Mouse (Mus musculus) thymus, postnatal 4 days (tissue): ENCODE measurements around the gene Sept5.
A peak's percentile ranks its signal among the peaks of the same experiment; 100 is the strongest.

Experiments
- DNase-seq: peaks from one replicate; pipeline ENCODE4 v3.0.0; 2021

Sept5 gene

DNA sequence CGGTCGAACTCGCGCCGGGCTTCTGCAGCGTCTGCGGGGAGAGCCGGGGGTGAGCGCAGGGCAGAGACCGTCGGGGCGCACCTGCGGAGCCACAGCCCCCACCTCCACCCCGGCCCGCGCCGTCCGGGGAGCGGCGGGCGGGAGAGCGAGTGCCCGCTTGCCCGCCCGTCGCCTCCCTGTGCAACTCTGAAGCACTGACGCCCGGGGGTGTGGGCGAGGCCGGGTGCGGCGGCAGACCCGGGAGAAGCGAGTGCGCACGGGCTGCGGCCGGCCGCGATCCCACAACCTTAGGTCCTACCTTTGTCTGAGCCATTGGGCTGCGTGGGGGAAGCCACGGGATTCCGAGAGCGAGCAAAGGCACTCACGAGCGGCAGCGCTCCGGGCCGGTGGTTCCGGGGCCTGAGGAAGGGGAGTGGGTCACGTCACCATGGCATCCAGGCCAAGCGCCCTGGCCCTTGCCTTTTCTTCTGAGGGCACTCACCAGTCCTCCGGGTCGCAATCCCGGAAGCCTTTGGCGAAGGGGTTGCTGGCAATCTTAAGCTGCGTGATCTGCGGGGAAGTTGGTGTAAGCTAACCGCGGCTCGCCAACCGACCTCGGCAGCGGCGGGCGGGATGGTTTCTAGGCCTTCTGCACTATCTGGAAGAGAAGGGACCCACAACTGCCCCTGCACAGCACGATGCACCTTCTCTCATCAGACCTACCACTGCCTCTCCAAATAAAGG is 47.2 kb downstream of the Sept5 start:
- DNase-seq: peak; percentile 30

DNA sequence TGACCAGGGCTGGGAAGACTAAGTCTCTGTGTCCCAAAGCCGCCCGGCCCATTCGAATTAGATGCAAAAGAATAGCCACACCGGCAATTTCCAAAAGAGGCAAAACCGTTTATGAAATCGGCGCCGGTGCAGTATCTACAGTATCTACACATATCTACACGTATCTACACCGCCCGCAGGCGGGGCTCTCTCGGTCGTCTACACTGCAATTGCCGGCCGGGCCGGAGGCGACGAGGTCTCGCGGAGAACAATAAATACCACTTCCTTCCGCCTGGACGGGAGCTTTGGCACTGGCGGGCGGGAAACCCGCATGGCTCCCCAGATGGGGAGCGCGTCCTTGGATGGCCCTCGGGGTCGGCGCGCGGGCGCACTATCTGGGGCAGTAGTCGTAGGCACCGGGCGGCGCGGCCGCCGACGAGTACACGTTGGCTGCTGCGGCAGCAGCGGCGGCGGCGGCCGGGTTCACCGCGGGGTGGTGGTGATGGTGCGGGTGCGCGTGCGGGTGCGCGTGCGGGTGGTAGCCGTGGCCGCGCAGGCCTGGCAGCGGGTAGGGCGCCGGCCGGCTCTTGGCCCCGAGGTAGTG is 48.0 kb downstream of the Sept5 start:
- DNase-seq: peak; percentile 50

DNA sequence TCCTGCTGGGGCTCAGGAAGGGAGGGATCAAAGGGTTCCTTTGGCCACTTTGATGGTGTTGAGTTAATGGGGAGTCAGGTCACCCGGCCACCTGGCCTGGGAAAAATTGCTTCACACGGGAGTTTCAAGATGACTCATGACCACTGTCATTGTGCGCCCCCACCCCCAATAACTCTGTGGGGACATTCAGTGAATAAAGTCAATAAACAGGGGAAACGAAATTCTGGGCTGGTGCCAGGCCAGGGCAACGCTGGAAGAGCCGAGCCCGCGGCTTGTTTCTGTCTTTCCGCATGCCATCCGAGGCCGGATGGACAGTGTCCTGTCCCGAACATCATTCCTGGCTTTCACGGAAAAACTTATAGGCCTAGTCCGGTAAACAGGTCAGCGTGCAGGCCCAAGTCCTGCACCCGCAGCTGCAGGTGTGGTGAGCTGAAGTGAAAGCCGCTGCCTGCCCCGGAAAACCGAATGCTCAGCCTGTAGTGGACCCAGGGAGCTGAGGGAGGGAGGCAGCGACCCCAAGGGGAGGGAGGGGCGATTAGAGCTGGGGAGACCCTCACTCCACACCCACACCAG is 48.6 kb downstream of the Sept5 start:
- DNase-seq: no peak

DNA sequence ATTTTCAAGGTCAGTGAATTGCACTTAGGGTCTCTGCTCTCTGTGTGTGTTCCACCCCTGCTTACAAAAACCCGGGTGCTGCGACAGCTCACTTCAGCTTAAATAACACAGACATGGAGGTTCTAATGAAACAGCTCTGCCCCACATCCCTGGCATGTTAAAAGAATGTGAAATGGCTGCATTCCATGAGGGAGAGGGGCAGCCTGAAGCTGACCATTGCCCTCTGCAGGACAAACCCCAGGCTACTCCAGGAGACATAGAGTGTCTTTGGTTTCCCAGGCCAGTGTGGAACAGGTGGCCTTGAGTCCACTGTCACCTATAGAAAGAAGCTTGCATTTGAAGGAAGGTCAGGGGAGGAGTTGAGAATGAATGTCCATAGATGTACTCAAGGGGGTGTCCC is 49.4 kb downstream of the Sept5 start:
- no peak for DNase-seq

DNA sequence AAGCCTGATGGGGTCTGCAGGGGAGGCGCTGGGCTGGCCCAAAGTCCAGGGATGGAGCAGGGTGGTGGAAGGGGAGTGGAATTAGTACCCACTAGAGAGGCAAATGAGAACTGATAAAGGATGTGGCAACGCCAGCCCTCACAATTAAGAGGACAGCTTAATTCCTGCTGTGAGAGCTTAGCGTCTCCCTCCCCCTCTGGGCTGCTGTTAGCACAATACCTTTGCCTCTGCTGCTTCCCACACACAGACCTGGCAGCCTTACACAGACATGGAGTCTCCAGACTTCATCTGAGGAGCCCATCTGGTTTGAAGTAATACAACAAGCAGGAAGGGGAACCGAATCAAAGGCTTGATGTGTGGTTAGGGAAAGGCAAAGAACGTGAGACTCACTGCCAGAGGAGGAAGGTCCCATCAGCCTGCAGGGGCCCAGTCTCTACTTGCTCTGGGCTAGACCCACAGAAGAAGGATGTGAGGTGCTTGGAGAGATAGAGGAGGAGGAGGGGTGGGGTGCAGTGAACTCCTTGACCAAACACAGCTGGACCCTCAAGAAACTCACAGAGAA is 52.1 kb downstream of the Sept5 start:
- no peak for DNase-seq

DNA sequence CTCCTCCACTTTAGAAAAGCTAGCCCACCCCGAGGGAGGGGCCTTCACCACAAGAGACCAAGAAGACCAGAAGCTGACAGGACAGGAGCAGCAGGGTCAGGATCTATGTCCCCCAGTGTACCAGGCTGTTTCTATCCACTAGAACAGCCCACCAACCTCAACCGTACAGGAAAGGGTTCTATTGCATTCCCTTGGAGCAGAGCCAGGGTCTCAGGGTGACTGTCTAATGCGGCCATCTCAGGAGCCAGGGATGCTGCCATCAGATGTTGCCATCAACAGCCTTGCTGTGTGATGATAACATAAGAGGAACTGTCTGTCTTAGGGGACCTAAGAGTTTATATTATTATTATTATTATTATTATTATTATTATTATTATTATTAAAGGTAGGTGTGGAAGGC is 52.7 kb downstream of the Sept5 start:
- no peak for DNase-seq

DNA sequence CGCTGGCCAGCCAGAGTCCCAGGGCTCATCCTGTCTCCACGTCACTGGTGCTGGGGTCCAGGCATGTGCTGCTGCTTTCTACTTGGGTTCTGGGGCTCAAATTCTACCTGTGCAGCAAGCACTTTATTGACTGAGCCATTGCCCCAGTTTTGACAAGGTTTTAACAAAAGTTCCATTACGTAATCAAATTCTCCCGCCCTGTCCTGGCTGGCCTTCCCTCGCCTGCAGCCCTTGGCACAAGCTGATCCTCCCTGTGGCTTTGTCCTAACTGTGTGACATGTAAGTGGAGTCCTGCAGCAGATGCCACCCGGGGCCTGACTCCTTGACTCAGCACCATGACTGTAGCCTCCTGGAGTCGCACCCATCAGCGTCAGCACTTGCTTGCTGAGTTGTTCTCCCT is 55.6 kb downstream of the Sept5 start:
- no peak for DNase-seq
